Mouse (Mus musculus) kidney, postnatal 0 days (tissue): ENCODE results near the gene Fbp1. TPM values are rescaled to one million over a fixed set of nuclear protein-coding genes. Genes with fewer than 3 reads are reported as not detected.

ENCODE experiments used
- ATAC-seq: fragments of 200-750 bp; cut with Nextera tagmentation; replicated peaks from 2 replicates; pipeline ENCODE4 v1.8.0; 2017; ENCODE audit warnings: low read depth, moderate number of reproducible peaks, moderate TSS enrichment, moderate library complexity; ENCODE audit not compliant: low FRiP score
- DNase-seq: peaks from one replicate; pipeline ENCODE4 v3.0.0-alpha.2; 2016; ENCODE audit warnings: low spot score
- H3K27ac ChIP-seq: fragments of 300-500 bp; sonication (generic); 2 replicates; pipeline ENCODE4 v1.5.1; 2014; ENCODE audit warnings: mild to moderate bottlenecking
- H3K27me3 ChIP-seq: fragments of 300-500 bp; sonication (generic); 2 replicates; pipeline ENCODE4 v1.6.1; 2014; ENCODE audit warnings: low read length, mixed read lengths; ENCODE audit not compliant: insufficient read depth
- H3K36me3 ChIP-seq: fragments of 300-500 bp; sonication (generic); 2 replicates; pipeline ENCODE4 v1.6.1; 2014; ENCODE audit warnings: low read length, mixed read lengths; ENCODE audit not compliant: insufficient read depth
- H3K4me1 ChIP-seq: fragments of 300-500 bp; sonication (generic); replicated peaks from 2 replicates; pipeline ENCODE4 v1.6.1; 2014; ENCODE audit warnings: antibody characterized with exemption, low read length, mixed read lengths; ENCODE audit not compliant: insufficient read depth
- H3K4me2 ChIP-seq: fragments of 300-500 bp; sonication (generic); 2 replicates; pipeline ENCODE4 v1.6.1; 2014; ENCODE audit warnings: mild to moderate bottlenecking, low read length, moderate library complexity, mixed read lengths
- H3K4me3 ChIP-seq: fragments of 300-500 bp; sonication (generic); replicated peaks from 2 replicates; pipeline ENCODE4 v1.5.1; 2014; ENCODE audit warnings: low read depth, low read length
- H3K9ac ChIP-seq: fragments of 300-500 bp; sonication (generic); 2 replicates; pipeline ENCODE4 v1.6.1; 2014; ENCODE audit warnings: low read depth, low read length
- H3K9me3 ChIP-seq: fragments of 300-500 bp; sonication (generic); replicated peaks from 2 replicates; pipeline ENCODE4 v1.6.1; 2016; ENCODE audit warnings: low read length, inconsistent platforms, mixed read lengths
- CTCF ChIP-seq: IDR thresholded peaks from 2 replicates; pipeline ENCODE4 v1.5.1; 2016; ENCODE audit warnings: antibody characterized with exemption, low read depth, mild to moderate bottlenecking, moderate library complexity
- WGBS: fragments of 180-500 bp; shearing (Covaris S2); extraction: QIAGEN DNeasy Blood & Tissue Kit; methylation state at CpG from one replicate; pipeline ENCODE4 v1.1.7; 2014; 5-methylcytosine and 5-hydroxymethylcytosine counted together
- polyA plus RNA-seq: library from polyadenylated mRNA; unstranded; fragments of >200 nt; fragmentation: Nextera tagmentation; extraction: Ambion mirVana; gene quantifications from 2 replicates; pipeline ENCODE4 v1.2.1, GENCODE M21; 2015

Gene Fbp1
- polyA plus RNA-seq, 1 experiment from 2014 or later: 479 TPM

- no peak for TF ChIP-seq CTCF
- DNase-seq (peak; percentile 30), ATAC-seq (peak; percentile 61)
- no peaks in the 10 kb centered on the region for H3K9me3 ChIP-seq
- H3K36me3 ChIP-seq: no peaks in the 10 kb centered on the region
- H3K4me1 ChIP-seq: peaks cover 4% of the 10 kb centered on the region; the same call in 1 of the 2 replicates
- H3K9ac ChIP-seq: no peak within 1 kb of the TSS
- 60% methylated on average over 21 of the region's 21 CpGs for WGBS
- H3K27me3 ChIP-seq: no peaks in the 10 kb centered on the region
- H3K4me3 ChIP-seq: no peak within 1 kb of the TSS
- no peak within 1 kb of the TSS for H3K4me2 ChIP-seq
- H3K27ac ChIP-seq: no peak within 1 kb of the TSS
Observed at GRCm38 (mm10) chr13:62857941-62858915, 29.9 kb downstream of the Fbp1 start, which contains the start of gene Fbp2. Gene Fbp2 (minus strand): TSS chr13:62858422.

DNA sequence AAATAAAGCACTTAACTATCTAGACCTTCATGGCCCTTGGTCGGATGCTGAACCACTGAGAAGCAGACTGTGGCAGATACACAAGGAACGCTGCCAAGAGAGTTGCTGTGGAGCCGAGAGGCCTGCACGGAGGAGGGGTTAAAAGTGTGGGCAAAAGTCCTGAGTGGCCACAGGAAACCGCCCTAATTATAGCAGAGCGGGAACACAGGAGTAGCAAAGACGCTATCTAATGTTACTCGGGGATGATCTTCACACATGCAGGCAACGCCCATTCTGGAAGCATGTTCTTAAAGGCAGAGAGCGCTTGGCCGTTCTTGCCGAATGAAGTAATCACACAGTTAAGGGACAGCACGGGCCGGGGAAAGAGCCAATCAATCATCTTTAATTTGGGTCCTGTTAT lies 31.2 kb downstream of the Fbp1 start:
- Histone ChIP-seq H3K9ac (no peak overlapping the region), H3K4me3 (no peak overlapping the region), H3K9me3 (no peaks in the 10 kb centered on the region), H3K27ac (no peak overlapping the region), H3K4me2 (no peak overlapping the region), H3K27me3 (no peaks in the 10 kb centered on the region), H3K36me3 (no peaks in the 10 kb centered on the region), H3K4me1 (no peaks in the 10 kb centered on the region)
- no peak for ATAC-seq
- WGBS: 73% methylated on average over 14 of the region's 14 CpGs
- TF ChIP-seq CTCF: no peak
- DNase-seq: no peak

DNA sequence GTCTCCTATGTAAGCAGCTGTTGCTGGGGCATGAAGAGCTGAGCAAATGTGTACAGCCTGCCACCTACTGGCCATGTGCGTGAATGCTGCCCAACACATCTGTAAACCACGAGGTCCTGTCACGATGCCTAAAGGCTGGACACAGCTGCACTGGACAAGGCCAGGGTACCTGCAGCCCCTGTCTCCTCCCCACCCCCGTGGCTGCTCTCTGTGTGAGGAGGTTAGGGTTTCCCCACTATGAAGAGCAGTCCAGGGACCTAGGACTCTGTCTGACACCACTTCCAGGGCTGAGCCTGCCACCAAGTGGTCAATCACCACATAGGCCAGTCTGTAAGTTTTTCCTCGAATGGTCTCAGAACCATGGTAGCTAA lies 31.8 kb downstream of the Fbp1 start:
- no peaks in the 10 kb centered on the region for H3K27me3 ChIP-seq
- H3K4me3 ChIP-seq: peak overlapping the region; percentile 21
- no peaks in the 10 kb centered on the region for H3K4me1 ChIP-seq
- no peak overlapping the region for H3K9ac ChIP-seq
- WGBS: 4% methylated on average over 5 of the region's 5 CpGs
- peak overlapping the region; percentile 66 for H3K4me2 ChIP-seq
- no peak overlapping the region for H3K27ac ChIP-seq
- H3K9me3 ChIP-seq: no peaks in the 10 kb centered on the region
- DNase-seq (peak; percentile 94), ATAC-seq (peak; percentile 79)
- peak; percentile 97 for TF ChIP-seq CTCF
- no peaks in the 10 kb centered on the region for H3K36me3 ChIP-seq

DNA sequence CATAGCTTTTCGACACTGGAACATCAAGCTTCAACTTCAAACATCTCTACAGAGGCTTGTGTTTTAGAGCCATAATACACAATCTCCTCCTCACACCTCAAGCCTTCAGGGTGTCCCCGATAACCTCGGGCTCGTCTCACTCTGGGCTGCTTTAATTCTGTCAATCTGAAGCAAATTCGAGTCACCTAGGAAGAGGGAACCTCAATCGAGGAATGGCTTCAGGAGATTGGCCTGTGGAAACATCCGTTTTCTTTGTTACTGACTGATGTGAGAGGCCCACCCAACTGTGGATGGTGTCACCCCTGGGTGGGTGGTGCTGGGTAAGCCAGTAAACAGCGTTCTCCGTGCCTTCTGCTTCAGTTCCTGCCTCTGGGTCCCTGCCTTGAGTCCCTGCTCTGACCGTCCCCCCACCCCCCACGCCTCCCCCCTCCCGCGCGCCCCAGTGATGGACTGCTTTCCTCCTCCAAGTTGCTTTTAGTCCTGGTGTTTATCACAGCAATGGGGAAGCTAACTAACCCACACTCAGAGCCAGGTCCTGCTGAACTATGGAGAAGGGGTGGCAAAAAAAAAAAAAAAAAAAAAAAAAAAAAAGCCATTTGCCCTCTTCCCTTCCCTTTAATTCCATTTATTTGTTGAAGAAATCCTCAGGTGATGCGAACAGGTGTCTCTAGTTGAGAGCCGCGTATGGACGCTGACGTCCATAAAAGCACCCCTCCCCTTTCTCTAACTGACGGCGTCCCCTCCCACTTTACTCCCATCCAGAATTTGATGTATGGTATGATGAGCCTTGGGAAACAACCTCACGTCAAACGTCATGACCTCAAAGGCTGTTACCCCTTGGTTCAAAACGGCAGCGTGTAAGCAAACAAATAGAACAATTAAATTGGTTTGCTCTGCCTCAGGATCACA lies 32.4 kb downstream of the Fbp1 start:
- no peak overlapping the region for H3K9ac ChIP-seq
- TF ChIP-seq CTCF: no peak
- H3K27ac ChIP-seq: no peak overlapping the region
- no peaks in the 10 kb centered on the region for H3K36me3 ChIP-seq
- H3K9me3 ChIP-seq: no peaks in the 10 kb centered on the region
- peak overlapping the region; percentile 66 for H3K4me2 ChIP-seq
- DNase-seq (no peak), ATAC-seq (0 out of 2 replicates have a peak, but pooled peaks have one; percentile 7)
- no peaks in the 10 kb centered on the region for H3K4me1 ChIP-seq
- peak overlapping the region; percentile 21 for H3K4me3 ChIP-seq
- H3K27me3 ChIP-seq: no peaks in the 10 kb centered on the region
- WGBS: 31% methylated on average over 25 of the region's 25 CpGs

- H3K27me3 ChIP-seq: no peaks in the 10 kb centered on the region
- WGBS: 9% methylated on average over 15 of the region's 15 CpGs
- no peak overlapping the region for H3K27ac ChIP-seq
- H3K4me2 ChIP-seq: no peak overlapping the region
- no peaks in the 10 kb centered on the region for H3K36me3 ChIP-seq
- H3K4me3 ChIP-seq: no peak overlapping the region
- peak; percentile 81 for DNase-seq
- H3K9me3 ChIP-seq: no peaks in the 10 kb centered on the region
- H3K4me1 ChIP-seq: no peaks in the 10 kb centered on the region
- no peak overlapping the region for H3K9ac ChIP-seq
- ATAC-seq: no peak
- peak; percentile 90 for TF ChIP-seq CTCF
Observed at GRCm38 (mm10) chr13:62854666-62855065, 33.4 kb downstream of the Fbp1 start.

GRCm38 (mm10) chr13:62833341-62833740 lies 54.7 kb downstream of the Fbp1 start:
- Histone ChIP-seq H3K4me3 (no peak overlapping the region), H3K36me3 (no peaks in the 10 kb centered on the region), H3K9me3 (no peaks in the 10 kb centered on the region), H3K27ac (no peak overlapping the region), H3K4me2 (no peak overlapping the region), H3K9ac (no peak overlapping the region), H3K4me1 (no peaks in the 10 kb centered on the region), H3K27me3 (no peaks in the 10 kb centered on the region)
- no peak for ATAC-seq
- 49% methylated on average over 4 of the region's 4 CpGs for WGBS
- DNase-seq: no peak
- no peak for TF ChIP-seq CTCF
